Mouse (Mus musculus) adrenal gland, adult 18-20 months (tissue): Measurements from ENCODE around the gene Tma16. TPM values are rescaled to one million over a fixed set of nuclear protein-coding genes. Genes with fewer than 3 reads are reported as not detected.

Experiments
- DNase-seq, 2 experiments: peaks; one replicate each; pipeline ENCODE4 v3.0.0; 2021 to 2022; ENCODE audit warnings: low spot score in 2 of 2
- long read RNA-seq, 2 experiments: library from polyadenylated mRNA; stranded (forward); transcript quantifications; one replicate each; pipeline ENCODE4 v2.0.0; 2021
- total RNA-seq, 2 experiments: library from RNA; stranded (reverse); gene quantifications; 1 replicate in 1 of 2; 2 replicates in 1 of 2; pipeline ENCODE4 v1.2.3; 2021

The Tma16 gene
- total RNA-seq, result 1 to 10 TPM; 6.9 to 7.3 TPM
- long read RNA-seq, experiment 1, full-length matches to known transcripts, result 2 of 4 reads
- long read RNA-seq, experiment 1, partial matches to known transcripts, result 0 of 4 reads
- long read RNA-seq, experiment 1, other reads (novel, unspliced or antisense), result 2 of 4 reads
- long read RNA-seq, experiment 2, full-length matches to known transcripts, result 13 of 13 reads
- long read RNA-seq, experiment 2, partial matches to known transcripts, result 0 of 13 reads
- long read RNA-seq, experiment 2, other reads (novel, unspliced or antisense), result 0 of 13 reads

DNA sequence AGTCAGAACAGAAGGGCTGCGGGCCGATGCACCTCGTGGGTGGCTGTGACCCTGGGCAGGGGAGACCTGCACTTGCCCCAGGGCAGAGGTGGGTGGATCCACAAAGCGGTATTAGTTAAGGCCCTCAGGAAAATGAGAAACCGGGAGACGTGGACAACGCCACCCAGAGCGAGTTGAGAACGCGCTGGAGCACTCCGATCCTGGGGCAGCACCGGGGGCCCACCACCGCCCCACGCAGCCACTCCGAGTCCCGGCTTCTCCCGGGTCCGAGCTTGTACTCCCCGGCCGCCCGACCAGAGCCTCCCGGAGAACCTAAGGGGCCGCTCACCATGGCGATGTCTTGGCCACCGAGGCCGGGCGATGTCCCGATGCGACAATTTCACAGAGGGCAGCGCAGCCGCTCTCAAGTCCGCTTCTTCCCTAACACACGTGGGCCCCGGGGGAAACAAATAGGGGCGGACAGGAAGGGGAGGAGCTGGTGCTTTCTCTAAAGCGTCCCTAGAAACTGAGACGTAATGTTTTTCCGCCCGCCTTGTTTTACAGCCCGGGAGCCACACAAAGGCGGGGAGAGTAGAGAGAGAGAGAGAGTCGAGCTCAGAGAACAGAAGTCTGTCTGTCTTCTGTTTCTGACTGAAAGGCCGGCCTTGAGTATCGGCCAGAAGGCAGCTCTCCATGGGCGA is at the start of gene Tma16:
Tma16 (minus strand) TSS at position 447 of the 680 bp plus-strand sequence.
- peak; percentile 74 to 82 for DNase-seq

DNA sequence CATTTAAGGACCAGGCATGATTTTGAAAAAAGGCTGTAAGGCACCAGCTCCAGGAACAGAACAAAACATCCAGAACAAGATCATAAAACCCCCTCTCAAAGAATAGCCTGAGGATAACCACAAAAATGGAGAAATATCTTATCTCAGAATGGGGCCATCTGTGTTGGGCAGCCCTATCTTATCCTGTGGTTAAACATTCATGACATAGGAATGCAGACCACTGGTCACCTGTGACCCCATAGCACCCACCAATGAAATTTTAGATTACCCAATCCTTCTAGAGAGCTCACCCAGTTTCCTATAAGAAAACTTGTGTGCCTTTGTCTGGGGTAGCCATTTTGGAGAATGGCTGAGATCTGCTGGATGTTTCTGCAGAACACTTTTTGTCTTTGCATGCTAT is 34.2 kb upstream of the Tma16 start:
- no peak for DNase-seq

DNA sequence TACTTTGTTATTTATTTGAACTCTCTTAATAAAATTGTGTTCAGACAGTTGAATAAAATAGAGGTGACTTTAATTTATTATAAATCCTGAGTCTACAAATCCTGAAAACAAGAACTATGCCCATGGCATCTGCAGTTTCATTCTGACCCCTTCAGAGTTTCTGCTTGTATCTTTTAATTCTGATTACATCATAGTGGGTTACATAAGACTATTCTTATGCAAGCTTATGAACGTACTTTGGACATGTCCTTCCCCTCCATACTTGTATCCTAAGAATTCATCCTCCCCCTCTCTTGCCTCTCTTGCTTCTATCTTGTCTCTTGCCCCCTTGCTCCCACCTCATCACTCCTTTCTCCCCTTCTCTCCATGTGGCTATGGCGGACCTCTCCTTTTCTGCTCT is 32.8 kb upstream of the Tma16 start:
- no peak for DNase-seq

DNA sequence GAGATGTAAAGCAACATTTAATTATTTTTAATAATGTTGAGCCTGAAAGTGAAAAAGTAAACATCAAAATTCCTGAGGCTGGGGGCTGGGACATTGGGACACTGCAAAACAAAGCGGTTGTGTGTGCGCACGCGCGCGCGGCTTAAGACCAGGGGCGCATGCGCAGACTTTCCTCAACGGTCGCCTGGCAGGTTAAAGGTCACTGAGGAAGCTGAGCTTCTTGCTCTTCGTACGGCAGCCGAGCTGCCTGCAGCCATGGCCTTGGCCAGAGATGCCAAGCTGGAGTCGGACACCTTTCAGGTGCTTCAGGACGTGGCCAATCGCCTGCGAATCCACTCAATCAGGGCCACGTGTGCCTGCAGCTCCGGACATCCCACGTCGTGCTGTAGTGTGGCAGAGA is 25.2 kb upstream of the Tma16 start, which contains the start of gene Tktl2:
Tktl2 (plus strand) TSS at position 220 of the 400 bp plus-strand sequence.
- no peak for DNase-seq

DNA sequence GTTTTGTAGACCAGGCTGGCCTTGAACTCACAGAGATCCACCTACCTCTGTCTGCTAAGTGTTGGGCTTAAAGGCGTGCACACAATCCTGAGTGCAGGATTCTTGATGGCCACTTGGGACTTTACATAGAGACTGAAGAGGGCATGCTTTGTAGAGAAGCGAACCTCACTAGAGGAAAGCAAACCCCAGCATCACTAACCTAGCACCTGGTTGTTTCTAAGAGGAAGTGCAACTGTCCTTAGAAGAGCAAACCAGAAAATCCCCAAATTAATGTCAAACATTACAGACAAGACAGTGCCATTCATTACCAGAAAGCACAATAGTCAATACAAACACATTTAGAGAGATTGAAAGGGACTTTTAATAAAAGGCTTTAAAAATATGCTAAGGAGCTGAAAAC is 17.1 kb upstream of the Tma16 start:
- DNase-seq, result no peak

DNA sequence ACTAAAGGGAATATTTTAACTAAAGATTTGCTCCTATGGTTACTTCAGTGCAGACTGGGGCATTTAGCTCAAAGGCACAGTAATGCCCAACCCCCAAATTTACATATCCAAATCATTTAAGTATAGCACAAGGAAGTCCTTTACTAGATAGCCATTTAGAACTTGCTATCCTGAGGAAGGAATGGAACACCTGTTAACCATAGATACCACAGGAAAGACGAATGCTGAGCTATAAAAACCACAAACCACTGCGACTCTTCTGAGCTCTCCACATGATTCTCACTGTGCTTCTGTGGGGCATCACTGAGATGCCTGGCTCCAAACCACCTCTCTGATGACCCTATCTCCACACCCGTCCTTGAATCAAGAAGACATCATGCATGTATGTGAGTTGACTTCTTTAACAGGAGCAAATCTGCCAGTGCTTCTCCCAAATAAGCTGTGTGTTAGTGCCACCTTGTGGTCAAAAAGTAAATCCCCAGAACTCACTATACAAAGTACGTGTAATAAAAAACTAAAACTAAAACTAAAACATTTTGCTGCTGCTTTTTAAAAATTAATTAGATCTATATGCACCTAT is 10.8 kb upstream of the Tma16 start:
- no peak for DNase-seq

DNA sequence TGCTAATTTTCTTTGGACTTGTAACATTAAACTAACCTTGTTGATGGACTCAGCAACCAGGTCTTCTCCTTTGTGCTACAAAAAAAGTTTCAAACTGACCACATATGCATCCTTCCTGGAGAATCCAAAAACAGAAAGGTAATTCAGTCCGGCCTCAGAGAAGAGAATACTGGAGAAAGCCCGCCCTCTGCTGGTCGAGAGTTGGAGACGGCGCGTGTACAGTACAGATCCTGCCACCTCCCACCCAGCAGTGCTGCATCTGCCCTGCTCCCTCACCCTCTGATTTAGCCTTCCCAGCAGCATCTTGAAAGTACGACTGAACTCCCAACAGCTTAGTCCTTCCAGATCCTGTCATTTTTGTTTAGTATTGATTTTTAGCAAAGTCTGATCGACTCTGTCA is 9.4 kb upstream of the Tma16 start:
- DNase-seq, result peak; percentile 62 to 73

DNA sequence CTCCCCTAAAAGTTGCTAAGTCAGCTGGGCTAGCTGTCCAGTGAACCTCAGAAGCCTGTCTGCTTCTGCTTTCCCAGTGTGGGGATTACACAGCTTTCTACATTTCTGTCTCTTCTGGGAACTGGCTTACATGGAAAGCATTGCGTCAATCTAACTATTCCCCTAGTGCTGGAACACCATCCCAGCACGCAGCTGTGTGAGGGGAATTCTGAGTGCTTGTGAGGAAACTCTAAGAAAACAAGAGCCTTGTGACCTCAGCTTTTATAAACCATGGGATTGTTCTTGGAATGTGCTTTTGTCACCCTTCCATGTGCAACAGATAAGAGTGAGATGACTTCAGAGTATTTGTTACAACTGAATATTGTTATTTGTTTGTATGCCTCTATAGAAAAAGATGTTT is 8.2 kb upstream of the Tma16 start:
- DNase-seq, result no peak

DNA sequence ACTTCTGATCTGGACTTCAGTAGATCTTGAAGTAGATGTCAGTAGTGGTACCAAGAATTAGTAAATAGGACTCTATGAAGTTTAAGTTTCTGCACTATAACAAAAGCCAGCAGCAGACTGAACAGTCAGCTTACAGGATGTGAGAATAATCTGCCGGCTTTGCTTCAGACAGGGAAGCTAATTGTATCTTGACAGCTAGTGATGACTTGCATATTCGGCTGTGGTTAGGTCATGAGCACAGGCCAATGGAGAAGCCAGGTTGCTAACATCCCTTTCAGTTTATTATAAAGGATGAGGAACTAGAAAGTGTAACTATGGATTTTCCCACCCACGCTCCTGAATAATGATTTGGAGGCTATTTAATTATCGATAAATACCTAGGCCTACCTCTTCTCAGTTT is 4.3 kb upstream of the Tma16 start:
- DNase-seq, result no peak

DNA sequence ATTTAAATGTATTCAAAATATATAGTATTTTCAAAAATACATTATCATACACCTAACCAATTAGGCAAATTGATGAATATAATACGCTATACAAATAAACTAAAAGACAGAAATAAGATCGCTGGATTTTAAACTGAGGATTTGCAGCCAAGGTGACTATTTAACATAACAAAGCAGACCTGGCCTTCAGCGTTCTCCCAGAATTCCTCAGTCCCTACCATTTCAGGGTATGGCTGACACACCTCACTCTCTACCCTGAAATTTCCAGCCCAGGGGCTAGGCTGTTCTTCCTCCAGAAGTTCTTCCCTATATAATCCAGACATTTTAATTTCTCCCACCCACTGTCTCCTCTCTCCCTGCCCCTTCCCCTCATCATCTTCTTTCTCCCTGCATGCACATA is 2.2 kb upstream of the Tma16 start:
- DNase-seq, result no peak

DNA sequence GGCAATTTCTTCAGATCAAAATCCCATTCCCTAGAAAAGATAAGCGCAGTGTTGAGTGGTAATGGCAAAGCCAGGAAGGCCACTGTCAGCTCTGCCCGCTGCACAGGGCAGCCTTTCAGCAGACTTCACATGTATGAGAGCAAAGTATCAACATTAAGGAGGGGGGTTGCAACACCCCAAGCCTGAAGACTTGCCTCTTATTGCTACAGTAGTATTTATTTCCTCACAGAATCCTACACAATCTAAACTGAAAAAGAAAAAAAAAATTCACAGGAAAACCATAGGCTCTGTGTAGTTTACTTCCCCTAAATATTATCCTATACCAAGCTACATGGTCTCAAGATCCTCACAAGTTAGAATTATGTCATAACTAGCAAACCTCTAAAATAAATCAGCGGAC is 9.4 kb downstream of the Tma16 start:
- no peak for DNase-seq

DNA sequence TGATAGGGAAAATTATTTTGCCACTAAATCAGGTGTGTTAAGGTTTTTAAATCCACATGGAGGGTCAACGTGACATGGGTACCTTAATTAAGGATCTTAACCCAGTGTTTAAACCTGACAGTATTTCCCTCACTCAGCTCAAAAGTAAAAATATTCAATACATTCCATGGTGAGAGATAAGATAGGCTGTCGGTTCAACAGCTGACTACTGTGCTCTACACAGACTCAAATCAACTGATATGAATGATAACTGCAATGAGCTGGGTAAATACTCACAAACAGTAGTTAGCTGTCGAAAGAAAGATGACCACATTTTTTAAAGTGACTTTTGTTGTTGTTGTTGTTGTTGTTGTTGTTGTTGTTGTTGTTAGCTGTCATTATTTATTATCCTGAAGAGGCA is 16.5 kb downstream of the Tma16 start:
- no peak for DNase-seq

DNA sequence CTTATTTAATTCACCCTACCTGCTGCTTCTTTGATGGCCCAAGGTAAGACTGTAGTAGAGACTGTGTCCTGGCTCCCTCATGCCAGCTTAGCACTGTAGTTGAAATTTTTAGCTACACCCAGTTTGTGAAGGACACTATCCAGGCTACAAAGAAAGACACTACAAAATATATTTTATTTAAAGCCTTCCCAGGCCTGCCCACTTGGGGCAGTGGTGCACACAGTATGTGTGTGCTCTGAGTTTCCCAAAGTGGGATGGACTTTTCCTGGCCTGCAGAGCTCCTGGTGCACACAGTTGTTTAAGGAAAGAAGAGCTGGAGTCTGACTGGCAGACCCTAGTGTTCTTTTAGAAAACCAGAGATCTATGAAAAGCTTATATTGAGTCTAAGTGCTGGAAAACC is 29.3 kb downstream of the Tma16 start:
- DNase-seq, result no peak

DNA sequence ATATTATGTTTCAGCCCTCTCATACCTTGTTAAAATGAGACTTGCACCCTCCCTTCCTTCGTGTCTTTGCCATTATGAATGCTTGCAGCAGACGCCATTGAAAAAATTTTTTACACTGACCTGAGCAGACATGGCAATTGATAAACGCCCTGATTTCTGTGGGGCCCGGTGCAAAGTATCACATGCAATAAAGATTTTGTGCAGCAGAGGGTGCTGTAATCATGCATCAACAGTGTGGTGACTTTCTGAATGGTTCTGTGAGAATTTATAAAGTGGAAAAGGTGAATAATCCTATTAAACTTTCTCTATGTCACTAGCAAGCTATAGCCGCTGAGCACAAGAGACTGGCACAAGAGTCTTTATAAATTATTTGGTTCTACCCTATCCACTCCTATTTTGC is 35.6 kb downstream of the Tma16 start:
- DNase-seq, result peak; percentile 32 to 41

DNA sequence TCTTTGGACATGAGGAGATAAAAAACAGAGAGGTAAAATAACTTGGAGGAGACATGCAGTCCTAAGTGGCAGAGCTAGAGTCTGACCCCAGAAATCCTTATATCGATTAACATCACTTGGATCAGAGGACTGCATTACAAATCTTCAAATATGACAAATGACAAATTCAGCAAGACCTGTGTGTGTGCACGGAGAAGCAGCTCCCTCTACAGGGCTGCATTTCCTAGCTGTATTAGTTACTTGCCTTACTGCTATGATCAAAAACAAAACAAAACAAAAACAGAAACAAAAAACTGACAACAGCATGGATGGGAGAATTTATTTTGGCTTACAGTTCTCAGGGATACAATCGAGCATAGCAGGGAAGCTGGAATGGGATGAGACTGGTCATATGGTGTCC is 41.0 kb downstream of the Tma16 start:
- DNase-seq, result no peak

DNA sequence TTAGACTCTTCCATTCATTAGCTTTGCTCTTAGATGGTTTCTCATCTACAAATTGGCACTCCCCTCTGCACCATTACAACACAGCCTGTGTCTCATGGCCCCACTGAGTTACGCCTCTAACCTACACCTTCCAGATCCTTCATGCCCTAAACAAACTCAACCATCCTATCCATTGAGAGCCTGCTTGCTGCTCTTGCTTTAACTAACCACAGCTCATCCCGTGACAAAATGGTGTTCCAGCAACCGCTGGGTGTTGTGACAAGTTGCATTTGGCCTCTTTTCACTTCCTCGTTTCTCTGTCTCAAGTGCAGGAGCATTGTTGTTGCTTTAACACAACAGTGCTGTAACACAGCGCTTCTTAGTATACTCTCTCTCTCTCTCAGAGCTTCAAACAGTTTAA is 42.2 kb downstream of the Tma16 start:
- DNase-seq, result no peak

DNA sequence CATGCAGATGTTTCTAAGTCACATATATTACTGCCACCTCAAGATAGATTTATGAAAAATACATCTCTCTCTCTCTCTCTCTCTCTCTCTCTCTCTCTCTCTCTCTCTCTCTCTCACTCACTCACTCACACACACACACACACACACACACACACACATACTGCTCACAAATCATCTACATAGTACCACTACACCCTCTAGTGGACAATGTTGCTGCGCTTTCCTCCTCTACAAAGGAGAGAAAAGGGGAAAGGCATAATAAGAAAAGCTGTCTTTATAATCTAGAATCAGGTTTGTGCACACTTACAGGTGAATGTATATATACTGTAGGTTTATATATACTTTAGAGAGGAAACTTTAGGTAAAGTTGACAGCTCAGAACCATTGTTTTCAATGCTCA is 43.6 kb downstream of the Tma16 start:
- DNase-seq, result no peak

DNA sequence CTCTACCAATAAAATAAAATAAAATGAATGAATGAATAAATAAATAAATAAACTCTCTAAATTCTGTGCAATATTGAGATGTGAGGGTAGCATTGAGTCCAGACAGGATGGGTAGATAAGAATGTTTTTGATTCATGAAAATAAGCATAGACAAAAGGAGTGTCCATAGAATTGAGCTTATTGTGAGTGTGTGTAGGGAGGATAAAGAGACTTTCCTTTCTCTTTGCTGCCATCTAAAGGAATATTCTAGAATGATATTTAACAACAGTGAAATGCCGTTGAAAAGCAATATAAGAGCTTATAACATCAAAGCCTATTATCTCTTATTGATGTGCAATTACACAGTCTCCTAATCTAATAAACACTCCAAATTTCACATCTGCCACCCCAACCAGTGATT is 45.2 kb downstream of the Tma16 start:
- DNase-seq, result no peak

DNA sequence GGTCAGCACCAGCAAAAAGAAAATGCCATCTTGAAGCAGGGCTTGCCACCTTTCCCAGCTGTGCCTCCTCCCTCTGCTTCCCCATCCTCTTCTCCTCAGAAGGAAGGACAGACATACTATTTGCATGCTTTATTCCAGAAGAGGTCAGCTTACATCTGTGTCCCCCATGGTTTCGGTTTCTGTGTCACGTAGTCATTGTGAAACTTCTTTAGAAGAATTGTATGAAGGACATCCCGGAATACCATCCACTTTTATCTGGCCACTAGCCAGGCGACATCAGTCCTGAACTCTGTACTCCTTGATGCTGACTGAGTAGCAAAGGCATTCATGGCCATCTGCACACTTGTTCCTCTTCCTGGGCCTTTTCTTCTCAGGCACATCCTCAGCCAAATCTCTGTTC is 47.9 kb downstream of the Tma16 start:
- DNase-seq, result peak in 1 of 2 experiments; percentile 3

DNA sequence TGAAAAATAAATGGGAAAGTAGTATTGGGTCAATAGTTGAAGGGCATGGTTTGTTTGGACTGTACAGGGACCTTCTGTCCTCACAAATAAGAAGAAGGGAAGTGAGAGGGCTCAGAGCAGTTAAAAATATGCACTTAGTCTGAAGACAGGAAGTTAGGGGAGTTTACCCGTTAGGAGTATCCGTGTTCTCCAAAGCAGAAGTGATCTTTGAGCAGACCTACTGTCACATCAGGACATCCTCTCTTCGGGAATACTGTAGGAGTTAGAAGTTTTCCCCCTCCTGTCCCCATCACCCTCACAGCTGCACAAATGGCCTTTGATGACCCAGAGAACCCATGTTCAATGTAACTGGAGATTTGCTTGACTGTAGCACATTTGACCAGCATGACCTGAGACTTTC is 48.4 kb downstream of the Tma16 start:
- no peak for DNase-seq

DNA sequence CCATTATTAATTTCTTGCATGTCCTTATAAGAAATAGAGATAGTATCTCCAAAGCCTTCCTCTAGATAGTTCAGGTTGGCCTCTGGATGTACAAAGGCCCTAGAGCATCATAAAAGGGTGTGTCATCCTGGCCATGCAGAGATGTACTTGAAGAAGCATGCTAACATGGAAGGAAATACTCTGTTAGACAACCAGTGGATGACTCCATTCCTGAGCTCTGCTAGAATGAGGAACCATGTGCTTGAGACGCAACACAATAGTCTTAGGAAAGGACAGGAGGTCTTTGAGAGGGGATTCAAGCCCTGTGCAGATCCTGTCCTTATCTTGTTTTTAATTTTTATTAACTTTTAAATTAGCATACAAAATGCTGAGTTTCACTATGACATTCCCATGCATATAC is 49.5 kb downstream of the Tma16 start:
- DNase-seq, result no peak

DNA sequence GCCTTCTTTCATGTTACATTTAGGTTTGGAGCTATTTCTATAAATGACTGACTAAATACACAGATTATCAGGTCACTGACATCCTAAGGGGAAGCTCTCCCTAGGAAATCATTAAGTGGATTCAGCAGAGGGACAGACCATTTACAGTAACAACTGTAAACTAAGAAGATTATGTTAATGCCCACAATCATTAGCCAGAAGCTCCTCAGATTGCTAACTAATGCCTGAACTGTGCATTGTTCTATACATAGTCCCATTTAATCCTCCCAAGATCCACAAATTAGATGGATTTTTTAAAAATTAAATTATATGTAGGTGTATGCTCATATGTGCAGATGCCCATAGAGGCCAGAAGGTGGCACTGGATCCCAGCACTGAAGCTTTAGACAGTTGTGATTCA is 52.8 kb downstream of the Tma16 start:
- no peak for DNase-seq

DNA sequence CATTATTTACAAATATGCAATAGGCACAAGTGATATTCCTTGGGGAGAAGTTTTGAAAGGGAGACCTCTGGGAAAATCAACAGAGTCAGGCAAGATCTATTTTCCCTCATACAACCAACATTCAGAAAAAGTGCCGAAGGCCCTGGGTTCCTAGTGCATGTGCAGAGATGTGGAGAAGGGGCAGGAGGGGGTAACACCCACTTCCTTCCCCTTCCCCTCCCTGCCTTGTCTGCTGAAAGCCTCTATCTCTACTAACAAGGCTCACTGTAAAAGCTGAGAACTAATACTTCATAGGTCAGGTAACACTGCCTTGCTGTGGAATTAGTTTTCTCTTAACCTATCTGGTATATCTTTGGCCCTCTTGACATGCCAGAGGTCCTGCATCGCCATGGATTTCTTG is 55.7 kb downstream of the Tma16 start:
- DNase-seq, result no peak
